Mouse (Mus musculus) E14TG2a.4 (cell line): ENCODE measurements around the gene Kcng1.

Source experiments
- CTCF ChIP-seq: conservative IDR thresholded peaks from 2 replicates; pipeline ENCODE4 v1.5.1; 2014; ENCODE audit warnings: low read length
- POU5F1 ChIP-seq: IDR thresholded peaks from 2 replicates; pipeline ENCODE4 v1.6.1; 2014; ENCODE audit warnings: low read length, borderline replicate concordance

DNA sequence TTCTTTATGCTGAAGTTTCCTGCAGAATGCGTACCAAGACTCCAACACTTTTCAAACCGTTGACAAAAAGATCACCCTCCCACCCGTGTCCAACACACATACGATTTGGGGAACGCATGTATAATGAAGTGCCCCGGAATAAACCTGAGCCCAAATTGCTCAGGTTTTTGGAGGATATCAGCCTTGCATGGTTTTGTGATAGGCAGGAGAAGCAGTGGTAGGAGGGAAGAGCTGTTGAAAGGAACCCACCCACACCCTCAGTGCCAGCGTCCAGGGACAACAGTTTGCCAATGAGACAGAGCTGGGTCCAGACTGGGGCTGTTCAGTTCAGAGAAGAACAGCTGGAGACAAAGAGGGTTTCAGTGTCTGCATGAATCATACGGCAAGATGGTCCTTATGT is 18.1 kb upstream of the Kcng1 start:
- TF ChIP-seq CTCF (no peak), POU5F1 (no peak)
